Mouse (Mus musculus): Measurements from ENCODE around the gene Sun2. TPM values are rescaled to one million over a fixed set of nuclear protein-coding genes. Genes with fewer than 3 reads are reported as not detected.
A peak's percentile ranks its signal among the peaks of the same experiment; 100 is the strongest.

The Sun2 gene
- polyA plus RNA-seq, 2 experiments from 2014 or later = 12.7 to 14.3 TPM

- ATAC-seq = no peak
Measured at GRCm38 (mm10) chr15:79755176-79755575, 12.8 kb upstream of the Sun2 start.

- no peak for ATAC-seq
Measured at GRCm38 (mm10) chr15:79753873-79754272, 11.5 kb upstream of the Sun2 start.

- no peak for ATAC-seq
Measured at GRCm38 (mm10) chr15:79753420-79753752, 11.1 kb upstream of the Sun2 start.

GRCm38 (mm10) chr15:79752742-79753419, 10.5 kb upstream of the Sun2 start:
- ATAC-seq = peak; percentile 43

GRCm38 (mm10) chr15:79751772-79752171, 9.4 kb upstream of the Sun2 start:
- ATAC-seq = no peak

- no peak for ATAC-seq
Measured at GRCm38 (mm10) chr15:79750266-79750665, 7.9 kb upstream of the Sun2 start.

- ATAC-seq = no peak
Measured at GRCm38 (mm10) chr15:79749162-79749561, 6.8 kb upstream of the Sun2 start.

GRCm38 (mm10) chr15:79747998-79748397, 5.7 kb upstream of the Sun2 start:
- ATAC-seq = no peak

GRCm38 (mm10) chr15:79745883-79746282, 3.5 kb upstream of the Sun2 start:
- ATAC-seq = no peak

- ATAC-seq = no peak
Measured at GRCm38 (mm10) chr15:79745312-79745711, 3.0 kb upstream of the Sun2 start.

- ATAC-seq = no peak
Measured at GRCm38 (mm10) chr15:79744742-79745141, 2.4 kb upstream of the Sun2 start.

- ATAC-seq = no peak
Measured at GRCm38 (mm10) chr15:79744001-79744400, 1.7 kb upstream of the Sun2 start.

- no peak for ATAC-seq
Measured at GRCm38 (mm10) chr15:79742706-79743023, 329 bp upstream of the Sun2 start.

GRCm38 (mm10) chr15:79741173-79741858, 1.0 kb downstream of the Sun2 start:
- ATAC-seq = peak; percentile 62

GRCm38 (mm10) chr15:79740739-79741138, 1.6 kb downstream of the Sun2 start:
- peak; percentile 15 for ATAC-seq

- ATAC-seq = no peak
Measured at GRCm38 (mm10) chr15:79734311-79734710, 8.0 kb downstream of the Sun2 start.

- no peak for ATAC-seq
Measured at GRCm38 (mm10) chr15:79733640-79734039, 8.7 kb downstream of the Sun2 start.

- no peak for ATAC-seq
Measured at GRCm38 (mm10) chr15:79733192-79733591, 9.1 kb downstream of the Sun2 start.

GRCm38 (mm10) chr15:79731554-79731953, 10.8 kb downstream of the Sun2 start:
- ATAC-seq = no peak

- ATAC-seq = peak; percentile 91
Measured at GRCm38 (mm10) chr15:79728731-79729388, 13.5 kb downstream of the Sun2 start.

- ATAC-seq = no peak
Measured at GRCm38 (mm10) chr15:79728311-79728710, 14.0 kb downstream of the Sun2 start.

GRCm38 (mm10) chr15:79727840-79728239, 14.5 kb downstream of the Sun2 start:
- ATAC-seq = no peak

- no peak for ATAC-seq
Measured at GRCm38 (mm10) chr15:79725190-79725789, 17.0 kb downstream of the Sun2 start.

GRCm38 (mm10) chr15:79723439-79723838, 18.9 kb downstream of the Sun2 start:
- ATAC-seq = peak; percentile 79
